Mouse (Mus musculus) heart, adult 2 months (tissue): ENCODE results near the gene Numb. TPM values are rescaled to one million over a fixed set of nuclear protein-coding genes. Genes with fewer than 3 reads are reported as not detected.

Experiments
- DNase-seq, 2 experiments: peaks; one replicate each; pipeline ENCODE4 v3.0.0; 2021
- H3K27ac ChIP-seq: fragments of 200-600 bp; 2 replicates; pipeline ENCODE4 v1.8.1; 2022
- H3K27me3 ChIP-seq: fragments of 200-500 bp; 2 replicates; pipeline ENCODE4 v1.6.1; 2012; ENCODE audit warnings: mild to moderate bottlenecking, low read length, inconsistent platforms, mixed read lengths; ENCODE audit not compliant: control insufficient read depth, insufficient read depth
- H3K36me3 ChIP-seq: fragments of 200-500 bp; 2 replicates; pipeline ENCODE4 v1.6.1; 2012; ENCODE audit warnings: low read length, inconsistent platforms; ENCODE audit not compliant: control insufficient read depth, insufficient read depth
- H3K4me1 ChIP-seq: fragments of 200-500 bp; 2 replicates; pipeline ENCODE4 v1.6.1; 2011; ENCODE audit warnings: low read length; ENCODE audit not compliant: control insufficient read depth, insufficient read depth
- H3K4me3 ChIP-seq: fragments of 200-600 bp; 2 replicates; pipeline ENCODE4 v1.8.1; 2022
- H3K79me2 ChIP-seq: fragments of 200-500 bp; replicated peaks from 2 replicates; pipeline ENCODE4 v1.6.1; 2012; ENCODE audit warnings: mild to moderate bottlenecking, inconsistent platforms, low read length, moderate library complexity, mixed read lengths; ENCODE audit not compliant: control insufficient read depth, insufficient read depth
- H3K9ac ChIP-seq: fragments of 200-500 bp; 2 replicates; pipeline ENCODE4 v1.6.1; 2012; ENCODE audit warnings: low read depth, mild to moderate bottlenecking, control low read depth, inconsistent platforms, low read length, mixed read lengths
- CTCF ChIP-seq: fragments of 200-600 bp; IDR thresholded peaks from 2 replicates; pipeline ENCODE4 v1.8.1; 2022; ENCODE audit warnings: antibody characterized with exemption, mild to moderate bottlenecking, moderate library complexity
- EP300 ChIP-seq: fragments of 200-500 bp; IDR thresholded peaks from 2 replicates; pipeline ENCODE4 v1.6.1; 2011; ENCODE audit warnings: low read depth, low read length, control low read depth; ENCODE audit not compliant: insufficient read depth
- POLR2A ChIP-seq: fragments of 200-500 bp; IDR thresholded peaks from 2 replicates; pipeline ENCODE4 v1.6.1; 2011; ENCODE audit warnings: mild to moderate bottlenecking, low read depth, low read length, control low read depth; ENCODE audit not compliant: insufficient read depth
- WGBS: fragments of 180-500 bp; shearing (Covaris S2); methylation state at CpG from one replicate; pipeline ENCODE4 v1.1.7; 2018; 5-methylcytosine and 5-hydroxymethylcytosine counted together
- intact Hi-C: fragments of 180-260 bp; cut with DNase I; formaldehyde crosslinking; loops from one replicate; pipeline ENCODE4 v1.15.1; 2025
- polyA plus RNA-seq: library from polyadenylated mRNA; depleted of rRNA; stranded (reverse); fragments of >200 nt; gene quantifications from 2 replicates; pipeline ENCODE4 v1.2.3, GENCODE M21; 2012
- total RNA-seq, 2 experiments: library from RNA; stranded (reverse); gene quantifications; 2 replicates each; pipeline ENCODE4 v1.2.3; 2021

Numb gene
- total and polyA plus RNA-seq, 3 experiments: 31.1 to 32.3 (median 31.6) TPM

DNA sequence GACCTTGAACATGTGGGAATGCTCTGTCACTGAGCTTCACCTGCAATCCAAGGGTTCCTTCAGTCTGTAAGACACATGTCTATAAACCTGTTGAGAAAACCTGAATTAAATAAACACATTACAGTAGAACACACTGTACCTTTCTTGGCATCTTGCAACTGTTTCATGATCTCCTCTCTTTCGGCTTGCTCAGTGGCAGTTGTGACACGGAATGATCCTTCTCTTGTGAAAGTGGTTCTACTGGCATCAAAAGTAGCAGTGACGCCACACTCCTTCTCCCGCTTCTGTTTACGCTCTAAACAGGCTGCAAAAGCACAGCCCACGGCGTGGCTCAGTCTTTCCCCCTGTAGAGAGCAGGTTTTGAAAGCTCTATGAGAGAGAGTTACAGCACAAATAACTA lies 118.1 kb downstream of the Numb start:
- no peak overlapping the region for H3K9ac ChIP-seq
- H3K79me2 ChIP-seq: no peaks in the 10 kb centered on the region
- whole genome bisulfite sequencing: 94% methylated on average over 7 of the region's 7 CpGs
- TF ChIP-seq CTCF: no peak
- no peak for TF ChIP-seq POLR2A
- no peak for TF ChIP-seq EP300
- intact Hi-C loops: no loop called here
- no peak overlapping the region for H3K4me3 ChIP-seq
- no peak for DNase-seq
- H3K27me3 ChIP-seq: no peaks in the 10 kb centered on the region
- H3K36me3 ChIP-seq: peaks cover 12% of the 10 kb centered on the region
- H3K27ac ChIP-seq: no peak overlapping the region
- H3K4me1 ChIP-seq: no peaks in the 10 kb centered on the region

DNA sequence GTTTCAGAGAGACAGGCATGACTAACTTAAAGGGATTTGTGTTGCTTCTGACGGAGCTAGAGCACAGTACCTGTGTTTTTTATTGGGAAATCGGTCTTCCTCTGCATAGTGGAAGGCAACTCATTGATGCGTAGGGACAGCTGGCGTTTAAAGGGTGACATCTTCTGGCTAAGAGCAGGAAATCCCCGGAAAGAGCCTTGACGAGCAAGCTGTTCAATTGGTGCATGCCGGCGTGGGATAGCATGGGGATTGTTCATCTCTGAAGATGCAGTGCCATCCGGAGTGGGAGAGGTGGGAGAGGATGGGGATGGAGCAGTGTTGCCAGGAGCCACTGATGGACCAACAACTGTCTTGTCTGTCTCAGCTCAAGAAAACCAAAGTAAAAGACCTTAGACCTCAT lies 120.8 kb downstream of the Numb start:
- no peak for DNase-seq
- H3K4me3 ChIP-seq: no peak overlapping the region
- no peaks in the 10 kb centered on the region for H3K27me3 ChIP-seq
- TF ChIP-seq CTCF (no peak), POLR2A (no peak), EP300 (no peak)
- H3K36me3 ChIP-seq: peaks cover 5% of the 10 kb centered on the region; the same call in 1 of the 2 replicates
- H3K4me1 ChIP-seq: no peaks in the 10 kb centered on the region
- H3K9ac ChIP-seq: no peak overlapping the region
- 65% methylated on average over 9 of the region's 9 CpGs for WGBS
- no peaks in the 10 kb centered on the region for H3K79me2 ChIP-seq
- intact Hi-C loops: no loop called here
- no peak overlapping the region for H3K27ac ChIP-seq

DNA sequence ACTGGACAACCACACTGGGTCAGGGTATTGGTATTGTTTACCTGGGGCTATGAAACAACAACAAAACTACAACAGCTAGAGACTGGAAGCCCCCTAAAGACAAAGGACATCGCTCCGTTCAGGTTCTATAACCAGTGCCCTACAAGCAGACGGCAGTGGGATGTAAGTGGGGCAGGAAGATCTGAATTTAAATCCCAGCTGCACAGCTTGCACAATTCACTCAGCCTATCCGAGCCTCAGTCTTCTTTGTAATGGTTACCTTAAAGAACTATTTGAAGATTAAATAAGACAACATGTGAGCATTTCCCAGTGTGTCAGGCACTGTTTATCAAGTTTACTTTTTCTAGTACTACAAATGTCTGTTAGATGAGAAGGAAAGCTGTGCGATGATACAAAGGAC lies 123.4 kb downstream of the Numb start:
- 94% methylated on average over 5 of the region's 5 CpGs for WGBS
- no peak overlapping the region for H3K4me3 ChIP-seq
- intact Hi-C loops: no loop called here

DNA sequence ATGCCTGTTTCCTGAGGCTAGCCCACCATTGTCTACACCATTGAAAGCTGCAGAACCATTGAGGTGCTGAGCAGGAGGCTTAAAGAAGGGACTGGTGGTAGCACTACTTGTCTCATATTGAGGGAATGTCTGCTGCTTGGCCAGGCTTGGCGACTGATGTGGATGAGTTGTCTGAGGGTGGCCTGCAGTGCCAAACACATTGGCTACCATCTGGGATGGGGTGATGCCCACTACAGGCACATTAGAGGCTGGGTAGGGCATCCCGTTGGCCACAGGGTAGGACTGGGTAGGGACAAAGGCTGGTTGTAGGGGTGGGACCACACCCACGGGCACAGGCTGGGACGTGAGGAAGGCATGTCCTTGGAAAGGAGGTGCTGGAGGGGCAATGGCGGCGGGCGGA lies 126.1 kb downstream of the Numb start:
- no peaks in the 10 kb centered on the region for H3K36me3 ChIP-seq
- H3K27me3 ChIP-seq: no peaks in the 10 kb centered on the region
- no peaks in the 10 kb centered on the region for H3K79me2 ChIP-seq
- no peak overlapping the region for H3K9ac ChIP-seq
- no peak for TF ChIP-seq CTCF
- TF ChIP-seq POLR2A: no peak
- TF ChIP-seq EP300: no peak
- no peaks in the 10 kb centered on the region for H3K4me1 ChIP-seq
- no peak overlapping the region for H3K4me3 ChIP-seq
- no peak overlapping the region for H3K27ac ChIP-seq
- intact Hi-C loops: no loop called here
- 91% methylated on average over 7 of the region's 7 CpGs for WGBS
- DNase-seq: no peak

More for the DNA sequence above, 123.4 kb downstream of the Numb start:
- no peak for DNase-seq
- no peak for TF ChIP-seq POLR2A
- no peak for TF ChIP-seq CTCF
- TF ChIP-seq EP300: no peak
- Histone ChIP-seq H3K36me3 (peaks cover 3% of the 10 kb centered on the region; the same call in 1 of the 2 replicates), H3K27me3 (no peaks in the 10 kb centered on the region), H3K4me1 (no peaks in the 10 kb centered on the region), H3K79me2 (no peaks in the 10 kb centered on the region), H3K27ac (no peak overlapping the region), H3K9ac (no peak overlapping the region)

DNA sequence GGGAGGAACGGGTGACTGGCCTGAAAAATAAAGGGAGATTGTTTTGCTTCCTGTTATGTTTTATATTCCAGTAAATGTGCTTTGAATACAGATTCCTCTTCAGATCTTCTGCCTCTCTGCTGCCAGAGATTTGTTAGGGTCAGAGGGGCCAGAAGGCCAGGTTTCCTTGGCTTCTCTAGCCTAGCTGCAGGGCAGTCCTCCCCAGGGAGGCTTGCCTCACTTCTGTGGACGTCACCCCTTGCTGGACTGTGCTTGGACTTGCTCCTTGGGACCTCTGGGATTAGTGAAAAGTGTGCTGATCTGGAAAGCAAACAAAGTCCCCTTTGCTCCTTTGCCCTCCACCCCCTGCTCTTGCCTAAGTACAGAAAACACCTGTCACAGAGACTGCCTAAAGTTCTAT lies 126.7 kb downstream of the Numb start:
- Histone ChIP-seq H3K27me3 (no peaks in the 10 kb centered on the region), H3K36me3 (no peaks in the 10 kb centered on the region)

DNA sequence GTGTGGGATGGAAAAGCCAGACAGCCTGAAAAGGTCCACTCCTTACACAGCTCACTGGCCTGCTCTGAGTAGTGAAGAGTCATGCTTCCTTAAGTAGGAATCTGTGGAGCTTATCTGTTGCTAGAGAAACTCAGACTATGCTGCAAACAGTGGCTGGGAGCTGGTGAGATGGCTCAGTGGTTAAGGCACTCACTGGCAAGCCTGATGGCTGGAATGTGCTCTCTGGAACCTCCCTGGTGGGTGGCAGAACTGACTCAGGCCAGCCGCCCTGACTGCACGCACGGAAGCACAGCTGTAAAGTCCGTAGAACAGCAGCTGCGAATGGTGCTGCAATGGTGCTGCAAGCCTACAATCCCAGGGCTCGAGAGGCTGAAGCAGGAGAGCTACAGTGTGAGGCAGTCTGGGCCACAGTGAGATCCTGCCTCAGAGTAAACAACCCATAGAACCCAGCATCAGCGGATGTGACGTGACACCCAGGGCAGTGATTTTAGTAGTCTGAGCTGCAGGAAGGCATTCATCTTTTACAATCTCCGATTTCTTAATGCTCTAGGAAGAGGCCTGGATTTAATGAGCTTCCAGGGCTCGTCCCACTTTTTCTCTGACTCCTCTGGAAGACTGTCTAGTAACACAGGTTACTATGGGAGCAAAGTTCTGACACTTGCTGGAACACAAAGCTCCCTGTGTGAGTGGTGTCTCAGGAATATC lies 128.9 kb downstream of the Numb start:
- 83% methylated on average over 10 of the region's 10 CpGs for WGBS

More for the DNA sequence above, 126.7 kb downstream of the Numb start:
- peak in 1 of 2 experiments; percentile 30 for DNase-seq
- intact Hi-C loops: no loop called here
- H3K79me2 ChIP-seq: no peaks in the 10 kb centered on the region
- no peak overlapping the region for H3K4me3 ChIP-seq
- no peak overlapping the region for H3K9ac ChIP-seq
- TF ChIP-seq POLR2A (no peak), CTCF (no peak), EP300 (no peak)
- H3K4me1 ChIP-seq: no peaks in the 10 kb centered on the region
- no peak overlapping the region for H3K27ac ChIP-seq
- WGBS: 39% methylated on average over 2 of the region's 2 CpGs

More for the DNA sequence above, 128.9 kb downstream of the Numb start:
- H3K4me3 ChIP-seq: no peak overlapping the region
- intact Hi-C loops: no loop called here
- TF ChIP-seq CTCF (no peak), EP300 (no peak), POLR2A (no peak)
- H3K79me2 ChIP-seq: no peaks in the 10 kb centered on the region
- no peak for DNase-seq
- H3K9ac ChIP-seq: no peak overlapping the region
- H3K36me3 ChIP-seq: no peaks in the 10 kb centered on the region
- no peak overlapping the region for H3K27ac ChIP-seq
- H3K4me1 ChIP-seq: no peaks in the 10 kb centered on the region
- no peaks in the 10 kb centered on the region for H3K27me3 ChIP-seq
